Mouse (Mus musculus) bone marrow macrophage, adult 2 months (primary cell): ENCODE results near the gene Flrt3. TPM values are rescaled to one million over a fixed set of nuclear protein-coding genes. Genes with fewer than 3 reads are reported as not detected.

ENCODE experiments used
- H3K27ac ChIP-seq: 2 replicates; pipeline ENCODE4 v1.5.1; 2012; ENCODE audit warnings: low read depth, low read length; ENCODE audit not compliant: insufficient read depth
- H3K4me1 ChIP-seq: 2 replicates; pipeline ENCODE4 v1.6.1; 2012; ENCODE audit warnings: low read length; ENCODE audit not compliant: control insufficient read depth, insufficient read depth
- H3K4me3 ChIP-seq: 2 replicates; pipeline ENCODE4 v1.5.1; 2012; ENCODE audit warnings: mild to moderate bottlenecking, low read length, moderate library complexity; ENCODE audit not compliant: insufficient read depth
- CTCF ChIP-seq: IDR thresholded peaks from 2 replicates; pipeline ENCODE4 v1.5.1; 2012; ENCODE audit warnings: low read depth, mild to moderate bottlenecking, low read length, moderate library complexity
- POLR2A ChIP-seq: IDR thresholded peaks from 2 replicates; pipeline ENCODE4 v1.6.1; 2012; ENCODE audit warnings: mild to moderate bottlenecking, low read depth, low read length, borderline replicate concordance
- polyA plus RNA-seq: library from polyadenylated mRNA; stranded (reverse); fragments of >200 nt; gene quantifications from 2 replicates; pipeline ENCODE4 v1.2.4, GENCODE M21; 2012; ENCODE audit not compliant: missing spikeins, insufficient read depth, insufficient read length

Flrt3 gene
- polyA plus RNA-seq, 1 experiment: 0.23 TPM

DNA sequence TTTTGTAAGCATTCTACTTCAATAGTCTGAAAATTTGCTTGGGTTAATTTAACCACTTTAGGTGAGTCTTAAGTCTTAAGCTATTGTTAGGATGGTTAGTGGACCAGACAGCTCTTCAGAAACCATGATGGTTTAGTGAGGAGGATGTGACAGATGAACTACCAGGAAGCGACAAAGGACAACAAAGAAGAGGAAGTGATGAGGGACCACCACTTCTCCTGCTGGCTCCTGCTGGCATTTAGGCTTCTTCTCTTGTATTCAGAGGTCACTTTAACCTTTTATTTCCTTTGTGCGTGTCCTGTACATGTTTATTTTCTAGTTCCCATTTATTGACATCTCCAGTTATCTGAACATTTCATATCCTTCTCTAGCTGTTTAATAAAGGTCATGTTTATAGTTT lies 19.6 kb upstream of the Flrt3 start:
- H3K4me1 ChIP-seq: no peaks in the 10 kb centered on the region
- no peak for TF ChIP-seq CTCF
- H3K4me3 ChIP-seq: no peak overlapping the region
- H3K27ac ChIP-seq: no peak overlapping the region

- TF ChIP-seq POLR2A: no peak
Measured at GRCm38 (mm10) chr2:140676728-140677127, 5.5 kb upstream of the Flrt3 start.

GRCm38 (mm10) chr2:140673466-140673865 lies 2.2 kb upstream of the Flrt3 start:
- no peak overlapping the region for H3K27ac ChIP-seq
- H3K4me1 ChIP-seq: no peaks in the 10 kb centered on the region
- TF ChIP-seq POLR2A (no peak), CTCF (no peak)
- no peak overlapping the region for H3K4me3 ChIP-seq

More at GRCm38 (mm10) chr2:140676728-140677127, 5.5 kb upstream of the Flrt3 start:
- H3K27ac ChIP-seq: no peak overlapping the region
- H3K4me1 ChIP-seq: no peaks in the 10 kb centered on the region
- H3K4me3 ChIP-seq: no peak overlapping the region

DNA sequence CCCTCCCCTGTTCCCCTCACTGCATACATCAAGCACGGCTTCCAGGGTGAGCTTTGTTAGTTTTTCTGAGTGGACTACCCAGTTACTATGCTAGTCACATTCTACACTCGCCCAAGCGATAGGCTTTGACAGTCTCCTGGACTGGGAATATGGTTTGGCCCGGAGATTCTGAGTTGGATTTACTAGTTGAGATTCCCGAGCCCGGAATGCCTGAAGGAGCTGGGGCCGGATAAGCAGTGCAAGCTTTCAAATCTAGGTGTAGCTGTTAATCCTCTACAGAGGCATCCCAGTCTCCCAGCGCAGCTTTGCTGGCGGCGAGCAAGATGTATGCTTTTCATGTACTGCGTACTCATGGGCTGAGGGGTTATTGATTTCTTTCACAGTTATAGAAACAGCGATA lies 812 bp downstream of the Flrt3 start:
- Histone ChIP-seq H3K4me3 (peak overlapping the region; percentile 53), H3K4me1 (no peaks in the 10 kb centered on the region), H3K27ac (no peak overlapping the region)
- TF ChIP-seq CTCF: no peak; the same call in 1 of the 2 replicates
- no peak for TF ChIP-seq POLR2A

DNA sequence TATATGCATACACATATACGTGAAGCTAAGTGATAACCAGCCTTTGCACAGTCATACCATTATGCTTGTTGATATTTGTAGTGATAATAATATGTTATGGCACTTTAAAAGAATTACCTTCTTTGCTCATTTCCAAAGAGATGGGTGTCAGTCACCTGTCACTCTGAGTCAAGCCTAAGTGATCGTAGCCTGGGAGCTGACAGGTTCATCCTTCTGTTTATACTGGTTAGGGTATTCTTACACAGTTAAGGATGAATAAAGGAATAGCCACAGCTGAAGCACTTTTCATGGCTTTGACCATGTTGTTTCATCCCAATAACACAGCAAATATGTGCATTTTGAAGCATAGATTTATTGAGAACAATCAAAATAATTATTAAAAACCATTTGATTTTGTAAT lies 1.5 kb downstream of the Flrt3 start:
- no peak overlapping the region for H3K4me3 ChIP-seq

GRCm38 (mm10) chr2:140669081-140669480 lies 2.2 kb downstream of the Flrt3 start:
- H3K4me1 ChIP-seq: no peaks in the 10 kb centered on the region
- no peak for TF ChIP-seq CTCF
- no peak for TF ChIP-seq POLR2A
- no peak overlapping the region for H3K27ac ChIP-seq
- H3K4me3 ChIP-seq: no peak overlapping the region

More for the DNA sequence above, 1.5 kb downstream of the Flrt3 start:
- Histone ChIP-seq H3K4me1 (no peaks in the 10 kb centered on the region), H3K27ac (no peak overlapping the region)
- TF ChIP-seq POLR2A (no peak), CTCF (no peak)

DNA sequence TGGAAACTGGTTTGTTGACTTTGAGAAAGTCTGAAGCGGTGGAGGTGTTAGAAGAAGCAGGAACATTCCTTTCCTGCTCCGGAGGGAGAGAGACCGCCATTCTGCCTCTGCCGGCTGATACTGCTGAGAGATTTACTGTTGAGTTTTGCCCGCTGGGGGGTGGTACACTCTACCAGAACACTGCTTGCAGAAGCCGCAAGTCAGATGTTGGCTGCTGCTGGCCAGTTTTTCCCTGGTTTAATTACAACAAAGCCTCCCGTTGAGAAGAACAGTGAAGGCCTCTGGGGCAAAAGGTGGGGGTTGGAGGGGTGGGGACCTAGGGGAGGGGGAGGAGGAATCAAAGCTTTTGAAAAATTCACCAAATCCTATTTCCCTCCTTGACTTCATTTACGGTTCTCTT lies 3.0 kb downstream of the Flrt3 start:
- H3K4me3 ChIP-seq: no peak overlapping the region

GRCm38 (mm10) chr2:140667261-140668047 lies 3.8 kb downstream of the Flrt3 start:
- Histone ChIP-seq H3K4me3 (no peak overlapping the region), H3K27ac (no peak overlapping the region), H3K4me1 (no peaks in the 10 kb centered on the region)
- TF ChIP-seq POLR2A: no peak
- TF ChIP-seq CTCF: no peak

More for the DNA sequence above, 3.0 kb downstream of the Flrt3 start:
- no peak for TF ChIP-seq CTCF
- TF ChIP-seq POLR2A: no peak
- Histone ChIP-seq H3K27ac (no peak overlapping the region), H3K4me1 (no peaks in the 10 kb centered on the region)

- no peak overlapping the region for H3K27ac ChIP-seq
- no peaks in the 10 kb centered on the region for H3K4me1 ChIP-seq
- no peak overlapping the region for H3K4me3 ChIP-seq
- no peak for TF ChIP-seq CTCF
- no peak for TF ChIP-seq POLR2A
Measured at GRCm38 (mm10) chr2:140666846-140667245, 4.4 kb downstream of the Flrt3 start.

GRCm38 (mm10) chr2:140664381-140664780 lies 6.9 kb downstream of the Flrt3 start:
- no peaks in the 10 kb centered on the region for H3K4me1 ChIP-seq
- TF ChIP-seq CTCF (no peak), POLR2A (no peak)
- H3K27ac ChIP-seq: no peak overlapping the region
- H3K4me3 ChIP-seq: no peak overlapping the region
